Mouse (Mus musculus) megakaryocyte, embryonic 14.5 days (primary cell): ENCODE results near the gene Mttp. TPM values are rescaled to one million over a fixed set of nuclear protein-coding genes. Genes with fewer than 3 reads are reported as not detected.
"Not testable (repeated sequence)": the region's sequence is repeated elsewhere in the genome, so short reads cannot be mapped to it uniquely, and the experiment has no call there.

Source experiments
- H3K27me3 ChIP-seq: replicated peaks from 2 replicates; pipeline ENCODE3; 2012; ENCODE audit warnings: inconsistent platforms
- H3K36me3 ChIP-seq: replicated peaks from 2 replicates; pipeline ENCODE3; 2012; ENCODE audit warnings: low read length, inconsistent platforms, mixed read lengths
- H3K4me1 ChIP-seq: 2 replicates; pipeline ENCODE4 v1.6.1; 2012; ENCODE audit warnings: inconsistent platforms
- H3K4me3 ChIP-seq: replicated peaks from 2 replicates; pipeline ENCODE3; 2012; ENCODE audit warnings: moderate library complexity, mild to moderate bottlenecking, inconsistent platforms
- H3K9me3 ChIP-seq: 2 replicates; pipeline ENCODE4 v1.6.1; 2012; ENCODE audit warnings: inconsistent platforms
- FLI1 ChIP-seq: IDR thresholded peaks from 2 replicates; pipeline ENCODE4 v1.6.1; 2012; ENCODE audit warnings: low read length, inconsistent platforms, mixed read lengths
- GATA1 ChIP-seq: IDR thresholded peaks from 3 replicates; pipeline ENCODE4 v1.6.1; 2012; ENCODE audit warnings: mixed read lengths, low read length, inconsistent platforms, borderline replicate concordance
- polyA plus RNA-seq: library from polyadenylated mRNA; stranded (reverse); fragments of >175 nt; gene quantifications from 2 replicates; pipeline ENCODE4 v1.2.3, GENCODE M21; 2012; ENCODE audit warnings: low replicate concordance; ENCODE audit not compliant: insufficient read depth

Mttp gene
- polyA plus RNA-seq, 1 experiment: 0.41 TPM

DNA sequence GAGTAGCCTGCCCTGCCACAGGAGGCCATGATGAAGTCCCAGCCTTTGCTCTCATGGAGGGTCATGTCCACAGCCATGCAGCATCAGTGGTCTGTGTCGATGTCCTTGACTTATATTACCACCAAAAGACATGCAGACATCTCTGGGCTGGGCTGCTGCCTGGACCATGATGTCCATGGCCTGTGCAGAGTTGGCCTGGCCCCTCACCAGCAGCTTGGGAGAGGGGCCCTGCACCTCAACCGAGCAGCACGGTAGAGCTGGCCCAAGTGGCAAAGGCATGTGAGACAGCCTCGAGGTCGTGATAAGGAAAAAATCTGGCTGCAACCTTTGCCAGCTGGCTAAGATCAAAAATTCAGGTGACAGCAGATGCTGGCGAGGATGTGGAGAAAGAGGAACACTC, 5.1 kb downstream of the Mttp start:
- Histone ChIP-seq H3K4me3 (peak overlapping the region; percentile 46), H3K36me3 (no peaks in the 10 kb centered on the region), H3K27me3 (no peaks in the 10 kb centered on the region), H3K9me3 (no peaks in the 10 kb centered on the region; the same call in 1 of the 2 replicates), H3K4me1 (peaks cover 8% of the 10 kb centered on the region; the same call in 1 of the 2 replicates)
- TF ChIP-seq GATA1: no peak
- no peak for TF ChIP-seq FLI1

DNA sequence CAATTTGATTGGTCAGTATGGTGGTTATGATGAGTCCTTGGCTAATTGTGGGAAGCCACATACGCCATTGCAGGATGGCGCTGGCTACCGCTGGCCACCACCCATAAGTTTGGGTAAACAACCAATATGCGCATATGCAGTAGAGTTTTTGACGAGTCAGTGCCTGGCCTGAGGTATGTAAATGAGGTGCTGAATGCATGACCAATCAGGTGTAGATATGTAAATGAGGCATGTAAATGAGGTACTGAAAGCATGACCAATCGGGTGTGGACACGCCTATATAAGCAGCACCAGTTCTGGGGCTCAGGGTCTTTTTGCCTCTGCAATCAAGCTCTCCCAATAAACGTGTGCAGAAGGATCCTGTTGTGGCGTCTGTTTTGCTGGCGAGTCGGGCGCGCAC, 6.6 kb downstream of the Mttp start:
- not testable (repeated sequence) for H3K9me3 ChIP-seq, H3K27me3 ChIP-seq, H3K4me1 ChIP-seq, H3K36me3 ChIP-seq, H3K4me3 ChIP-seq

DNA sequence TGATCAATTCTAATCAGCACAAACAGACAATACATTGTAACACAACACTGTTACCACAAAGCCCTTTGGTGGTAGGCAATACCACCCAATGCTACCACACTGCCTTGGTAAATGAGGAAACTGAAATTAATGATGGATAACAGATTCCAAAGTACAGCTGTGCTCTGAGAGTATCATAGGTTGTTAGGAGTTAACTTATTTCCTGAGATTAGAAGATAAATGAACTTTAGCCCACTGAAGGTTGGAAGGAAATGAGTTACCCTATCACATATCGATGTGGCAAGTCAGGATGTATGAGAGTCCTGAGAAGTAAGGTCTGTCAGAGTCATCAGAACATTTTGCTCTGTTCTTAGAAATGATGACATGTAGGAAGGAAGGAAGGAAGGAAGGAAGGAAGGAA, 10.2 kb downstream of the Mttp start:
- Histone ChIP-seq H3K27me3 (no peaks in the 10 kb centered on the region), H3K9me3 (no peaks in the 10 kb centered on the region; the same call in 1 of the 2 replicates), H3K4me1 (0 out of 2 replicates have a peak, but pooled peaks cover 2% of the 10 kb centered on the region), H3K4me3 (no peak overlapping the region), H3K36me3 (no peaks in the 10 kb centered on the region)
- TF ChIP-seq GATA1: no peak
- no peak for TF ChIP-seq FLI1

DNA sequence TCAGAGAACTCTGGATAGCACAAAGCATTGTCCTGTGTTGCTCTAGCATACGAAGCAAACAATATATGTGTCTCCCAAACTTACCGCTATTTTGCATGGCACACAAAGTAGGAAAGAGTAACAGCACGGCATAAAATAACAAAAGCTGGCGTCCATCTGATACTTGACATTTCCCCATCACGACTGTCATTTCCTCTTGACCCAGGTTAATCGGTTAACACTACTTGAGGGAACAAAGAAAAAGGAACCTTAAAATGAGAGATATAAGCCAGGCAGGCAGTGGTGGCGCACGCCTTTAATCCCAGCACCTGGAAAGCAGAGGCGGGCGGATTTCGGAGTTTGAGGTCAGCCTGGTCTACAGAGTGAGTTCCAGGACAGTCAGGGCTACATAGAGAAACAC, 10.9 kb downstream of the Mttp start:
- TF ChIP-seq FLI1 (no peak), GATA1 (no peak)
- Histone ChIP-seq H3K4me3 (no peak overlapping the region), H3K9me3 (no peaks in the 10 kb centered on the region; the same call in 1 of the 2 replicates), H3K27me3 (no peaks in the 10 kb centered on the region), H3K36me3 (no peaks in the 10 kb centered on the region), H3K4me1 (no peaks in the 10 kb centered on the region)

DNA sequence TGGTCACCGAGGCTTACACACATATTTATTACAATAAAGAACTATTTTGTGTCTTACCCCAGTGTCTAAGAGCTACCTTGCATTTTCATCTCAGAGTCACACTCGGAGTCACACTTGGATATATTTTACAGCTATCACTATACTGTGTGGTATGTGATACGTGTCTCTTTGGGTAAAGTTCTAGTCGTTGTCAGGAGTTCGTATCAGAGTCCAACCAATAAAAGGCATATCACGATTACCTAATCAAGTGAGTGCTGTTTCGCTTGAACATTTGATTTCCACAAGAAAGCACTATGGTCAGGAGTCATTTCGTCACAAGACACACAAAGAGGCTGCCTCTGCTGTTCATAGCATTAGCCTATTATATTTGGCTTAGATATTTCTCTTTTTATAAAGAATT, 11.3 kb downstream of the Mttp start:
- no peaks in the 10 kb centered on the region; the same call in 1 of the 2 replicates for H3K9me3 ChIP-seq

DNA sequence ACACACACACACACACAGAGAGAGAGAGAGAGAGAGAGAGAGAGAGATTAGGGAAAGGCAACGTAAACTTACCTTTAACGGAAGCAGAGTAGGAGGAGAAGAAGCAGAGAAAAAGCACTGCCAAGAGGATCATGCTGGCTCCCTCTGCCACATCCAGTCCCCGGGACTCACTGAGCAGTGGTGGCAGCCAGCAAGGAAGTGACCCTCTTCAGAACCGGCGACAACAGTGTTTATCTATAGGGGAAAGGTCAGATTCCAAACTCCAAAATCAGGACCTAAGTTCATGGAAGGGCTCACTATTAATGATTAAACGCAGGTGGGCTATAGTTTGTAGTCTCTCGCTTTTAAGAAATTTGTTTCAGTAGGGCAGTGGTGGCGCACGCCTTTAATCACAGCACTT, 13.6 kb downstream of the Mttp start:
- no peaks in the 10 kb centered on the region for H3K36me3 ChIP-seq
- TF ChIP-seq FLI1 (no peak), GATA1 (no peak)
- H3K9me3 ChIP-seq: no peaks in the 10 kb centered on the region
- no peaks in the 10 kb centered on the region for H3K27me3 ChIP-seq
- H3K4me3 ChIP-seq: no peak overlapping the region
- H3K4me1 ChIP-seq: no peaks in the 10 kb centered on the region

More for the DNA sequence above, 11.3 kb downstream of the Mttp start:
- Histone ChIP-seq H3K4me1 (no peaks in the 10 kb centered on the region), H3K36me3 (no peaks in the 10 kb centered on the region), H3K27me3 (no peaks in the 10 kb centered on the region), H3K4me3 (no peak overlapping the region)
- TF ChIP-seq FLI1: no peak
- no peak for TF ChIP-seq GATA1

DNA sequence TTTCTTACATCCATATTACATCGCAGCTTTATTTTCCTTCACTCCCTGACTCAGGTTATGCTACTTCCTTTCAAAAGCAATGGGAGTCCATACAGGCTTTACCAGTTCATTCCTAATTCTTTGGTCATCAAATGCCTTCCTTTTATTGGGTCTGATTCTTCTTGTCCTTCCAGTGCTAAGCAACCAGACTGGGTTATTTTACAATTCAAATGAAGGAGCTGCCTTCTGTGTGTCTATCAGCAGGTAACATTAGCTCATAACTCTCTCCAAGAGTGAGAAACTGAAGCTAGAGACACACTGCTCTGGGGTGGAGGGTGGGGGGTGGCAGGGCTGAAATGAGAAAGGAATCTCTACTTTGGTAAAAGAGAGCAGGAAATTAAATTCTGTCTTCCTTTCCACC, 14.1 kb downstream of the Mttp start:
- no peak overlapping the region for H3K4me3 ChIP-seq
- no peaks in the 10 kb centered on the region for H3K27me3 ChIP-seq
- H3K4me1 ChIP-seq: no peaks in the 10 kb centered on the region
- no peaks in the 10 kb centered on the region for H3K36me3 ChIP-seq
- TF ChIP-seq FLI1: no peak
- no peak for TF ChIP-seq GATA1
- H3K9me3 ChIP-seq: no peaks in the 10 kb centered on the region

DNA sequence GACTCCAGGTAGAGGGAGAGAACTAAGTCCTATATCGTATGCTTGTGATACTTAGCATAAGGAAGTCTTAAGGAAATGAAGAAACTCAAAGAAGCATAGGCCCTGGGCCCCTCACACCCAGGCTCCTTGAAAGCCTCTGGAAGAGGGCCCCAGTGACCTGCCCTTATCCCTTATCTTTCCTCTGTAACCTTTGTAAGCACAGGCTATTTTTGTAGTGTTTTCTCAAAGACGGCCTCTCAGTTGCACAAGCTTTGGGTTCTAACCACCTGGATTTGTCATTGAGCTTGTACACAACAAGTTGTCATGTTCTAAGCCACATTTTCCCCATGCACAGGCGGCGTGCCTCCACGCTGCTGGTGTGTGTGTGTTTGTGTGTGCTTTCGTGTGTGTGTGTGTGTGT, 15.7 kb downstream of the Mttp start:
- Histone ChIP-seq H3K9me3 (no peaks in the 10 kb centered on the region), H3K36me3 (no peaks in the 10 kb centered on the region), H3K4me1 (no peaks in the 10 kb centered on the region), H3K27me3 (peaks cover 2% of the 10 kb centered on the region), H3K4me3 (no peak overlapping the region)
- TF ChIP-seq FLI1 (no peak), GATA1 (no peak)

DNA sequence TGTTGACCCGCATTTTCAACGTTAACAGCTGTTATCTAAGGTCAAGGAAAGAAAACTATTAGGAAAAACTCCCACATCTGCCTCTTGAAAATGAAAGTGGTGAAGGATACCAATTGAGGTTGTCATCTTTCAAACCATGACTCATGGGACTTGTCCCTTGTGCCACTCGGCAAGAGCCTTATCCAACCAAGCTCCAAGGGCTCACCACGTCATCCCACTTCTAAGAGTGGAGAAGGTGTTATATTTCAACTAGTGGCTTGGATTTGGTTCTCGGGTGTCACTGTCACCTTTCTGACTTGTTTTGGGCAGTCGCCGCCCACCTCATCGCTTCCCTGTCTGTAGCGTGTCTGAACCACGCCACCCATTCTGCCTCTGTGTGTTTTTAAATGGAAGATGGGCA, 20.9 kb downstream of the Mttp start:
- H3K4me3 ChIP-seq: no peak overlapping the region
- no peaks in the 10 kb centered on the region for H3K36me3 ChIP-seq
- no peaks in the 10 kb centered on the region for H3K9me3 ChIP-seq
- H3K4me1 ChIP-seq: no peaks in the 10 kb centered on the region
- peaks cover 2% of the 10 kb centered on the region for H3K27me3 ChIP-seq
- no peak for TF ChIP-seq FLI1
- no peak for TF ChIP-seq GATA1

DNA sequence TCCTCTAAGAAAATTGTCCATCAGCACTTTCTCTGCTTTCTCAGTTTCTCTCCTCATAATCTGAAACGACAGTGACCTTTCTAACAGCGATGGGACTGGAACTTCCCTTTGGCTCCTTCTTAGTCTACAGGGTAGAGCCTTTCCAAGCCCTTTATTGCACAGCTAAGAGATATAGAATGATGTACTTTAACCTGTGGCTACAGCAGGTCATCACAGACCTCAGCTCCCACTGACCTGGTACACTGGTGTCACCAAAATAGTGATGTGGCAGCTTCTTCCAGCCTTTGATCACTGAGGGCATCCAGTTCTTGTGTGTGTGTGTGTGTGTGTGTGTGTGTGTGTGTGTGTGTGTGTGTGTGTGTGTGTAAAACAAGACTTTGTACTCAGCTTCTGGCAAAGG, 23.3 kb downstream of the Mttp start:
- Histone ChIP-seq H3K36me3 (no peaks in the 10 kb centered on the region), H3K27me3 (peaks cover 2% of the 10 kb centered on the region), H3K9me3 (no peaks in the 10 kb centered on the region), H3K4me3 (no peak overlapping the region), H3K4me1 (no peaks in the 10 kb centered on the region)
- TF ChIP-seq FLI1: no peak
- no peak for TF ChIP-seq GATA1

DNA sequence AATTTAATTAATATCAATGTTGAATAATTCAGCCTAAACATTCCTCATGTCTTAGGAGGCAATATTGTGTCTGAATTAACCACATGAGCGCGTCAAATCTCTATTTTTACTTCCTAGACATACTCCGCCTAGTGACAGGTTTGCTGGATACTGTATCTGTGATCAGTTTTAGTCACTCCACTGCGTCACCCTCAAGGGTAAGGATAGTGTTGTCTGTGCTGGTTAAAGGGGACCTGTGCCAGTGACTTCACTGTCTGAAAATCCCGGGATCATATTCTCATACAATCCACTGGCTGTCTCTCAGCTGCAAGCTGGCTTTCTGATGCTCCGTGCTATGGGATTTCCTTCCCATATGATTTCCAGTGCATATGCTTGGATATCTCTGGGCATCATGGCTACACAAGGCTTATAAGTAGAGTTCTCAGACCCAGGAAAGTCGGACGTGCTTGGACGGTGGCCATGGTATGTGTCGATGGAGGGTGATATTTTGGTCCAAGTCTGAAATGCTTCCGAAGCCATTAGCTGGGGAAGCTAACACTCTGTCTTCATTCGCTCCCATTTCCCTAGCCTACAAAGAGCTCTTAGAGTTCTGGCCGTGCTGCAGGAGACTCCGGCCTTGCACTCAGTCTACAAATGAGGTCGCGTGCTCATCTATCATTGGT, 25.2 kb downstream of the Mttp start:
- Histone ChIP-seq H3K4me3 (no peak overlapping the region), H3K36me3 (no peaks in the 10 kb centered on the region), H3K9me3 (no peaks in the 10 kb centered on the region), H3K27me3 (peaks cover 1% of the 10 kb centered on the region), H3K4me1 (no peaks in the 10 kb centered on the region)
- TF ChIP-seq FLI1 (no peak), GATA1 (no peak)
